Mouse (Mus musculus): ENCODE measurements around the gene Zcchc2.

GRCm38 (mm10) chr1:105974023-105974422, 16.2 kb upstream of the Zcchc2 start:
- TF ChIP-seq POLR2A (IDR thresholded peaks at IDR 0.05; ENCODE audit: low read depth, low read length) (no peak), CTCF (IDR thresholded peaks at IDR 0.05; ENCODE audit: borderline replicate concordance, insufficient read depth, low read length) (no peak)
